Mouse (Mus musculus) adrenal gland (tissue): ENCODE measurements around the gene Cdk2ap2.

Source experiments
- intact Hi-C: fragments of 180-260 bp; cut with DNase I; formaldehyde crosslinking; loops from one replicate; pipeline ENCODE4 v1.15.1; 2025

The Cdk2ap2 gene

DNA sequence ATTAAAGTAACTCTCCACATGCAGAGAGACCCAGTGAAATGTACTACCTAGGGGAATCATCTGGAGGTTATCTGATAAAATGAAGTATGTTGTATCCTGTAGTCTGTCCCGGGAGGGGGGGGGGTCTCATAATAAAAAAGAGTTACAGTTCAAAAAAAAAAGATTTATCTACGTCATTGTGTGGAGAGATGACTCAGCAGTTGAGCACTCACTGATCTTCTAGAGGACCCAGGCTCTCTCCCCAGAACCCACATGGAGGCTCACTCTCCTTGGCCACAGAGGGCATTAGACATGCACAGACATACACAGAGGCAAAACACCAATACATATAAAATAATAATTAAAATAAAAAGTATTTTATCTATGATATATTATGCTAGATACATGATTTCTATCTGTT, 5.6 kb upstream of the Cdk2ap2 start:
- intact Hi-C loops = no loop called here

- intact Hi-C loops = no loop called here
Observed at GRCm38 (mm10) chr19:4092750-4093149, 4.2 kb upstream of the Cdk2ap2 start.

- intact Hi-C loops = no loop called here
Observed at GRCm38 (mm10) chr19:4093772-4094171, 3.2 kb upstream of the Cdk2ap2 start.

GRCm38 (mm10) chr19:4094348-4094747, 2.6 kb upstream of the Cdk2ap2 start:
- intact Hi-C loops = no loop called here

DNA sequence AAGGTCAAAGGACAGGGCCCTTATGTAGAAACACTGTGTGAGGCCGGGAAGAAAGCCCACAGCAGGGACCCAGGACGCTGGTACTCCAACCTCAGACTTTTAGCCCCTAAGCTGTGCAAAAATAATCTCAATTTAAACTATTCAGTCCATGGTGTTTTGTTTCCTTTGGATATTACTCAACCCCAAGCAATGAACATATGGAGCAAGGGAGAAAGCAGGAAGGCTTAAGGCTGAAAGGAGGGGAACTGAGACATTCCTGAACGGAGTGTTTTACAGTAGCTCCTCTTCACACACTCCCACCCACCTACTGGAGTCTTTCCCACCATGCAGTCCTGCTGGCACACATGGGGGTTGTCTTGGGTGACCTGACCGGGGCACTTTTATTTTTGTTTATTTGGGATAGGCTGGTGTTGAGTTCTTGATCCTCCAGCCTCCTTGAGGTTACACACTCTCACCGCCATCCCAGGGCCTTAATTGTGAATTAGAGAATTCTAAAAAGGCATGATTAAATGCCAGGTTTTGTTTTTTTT, 2.1 kb upstream of the Cdk2ap2 start:
- intact Hi-C loops = loop anchor here (5.0 kb wide), 1 partner anchor 37 kb away; no protein-coding TSS in a partner anchor

DNA sequence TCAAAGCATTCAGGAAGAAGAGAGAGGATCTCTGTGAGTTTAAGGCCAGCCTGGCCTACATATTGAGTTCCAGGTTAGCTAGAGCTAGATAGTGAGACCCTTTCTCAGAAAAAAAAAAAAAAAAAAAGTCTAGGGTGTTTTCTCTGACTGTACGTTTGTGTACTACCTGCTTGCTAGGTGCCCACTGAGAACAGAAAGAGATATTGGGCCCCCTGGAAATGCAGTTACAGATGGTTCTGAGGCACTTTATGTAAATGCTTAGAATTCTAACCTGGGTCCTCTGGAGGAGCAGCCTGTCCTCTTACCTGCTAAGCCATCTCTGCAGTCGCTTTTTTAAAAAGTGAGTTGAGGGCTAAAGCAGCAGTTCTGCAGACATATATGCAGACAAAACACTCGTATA, 1.2 kb upstream of the Cdk2ap2 start:
- intact Hi-C loops = loop anchor here (5.0 kb wide), 1 partner anchor 36 kb away; no protein-coding TSS in a partner anchor

DNA sequence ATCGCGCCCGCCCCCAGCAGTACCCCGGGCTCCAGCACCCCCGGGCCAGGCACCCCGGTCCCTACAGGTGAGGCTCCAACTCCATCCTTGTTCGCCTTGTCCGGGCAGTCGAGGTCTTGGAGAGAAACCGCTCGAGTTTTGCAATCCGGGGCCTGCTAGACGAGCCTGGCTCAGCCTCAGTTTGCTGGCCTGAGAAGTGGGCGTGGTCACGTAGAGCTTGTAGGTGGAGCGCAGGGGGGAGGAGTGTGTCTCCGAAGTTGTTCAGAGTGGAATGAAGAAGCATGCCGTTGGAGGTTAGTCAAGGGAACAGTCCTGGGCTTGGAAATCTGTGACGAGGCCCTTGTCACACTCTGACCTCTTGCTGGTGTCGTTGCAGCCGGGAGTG, 451 bp downstream of the Cdk2ap2 start:
- intact Hi-C loops = loop anchor here (5.0 kb wide), 1 partner anchor 35 kb away; no protein-coding TSS in a partner anchor

DNA sequence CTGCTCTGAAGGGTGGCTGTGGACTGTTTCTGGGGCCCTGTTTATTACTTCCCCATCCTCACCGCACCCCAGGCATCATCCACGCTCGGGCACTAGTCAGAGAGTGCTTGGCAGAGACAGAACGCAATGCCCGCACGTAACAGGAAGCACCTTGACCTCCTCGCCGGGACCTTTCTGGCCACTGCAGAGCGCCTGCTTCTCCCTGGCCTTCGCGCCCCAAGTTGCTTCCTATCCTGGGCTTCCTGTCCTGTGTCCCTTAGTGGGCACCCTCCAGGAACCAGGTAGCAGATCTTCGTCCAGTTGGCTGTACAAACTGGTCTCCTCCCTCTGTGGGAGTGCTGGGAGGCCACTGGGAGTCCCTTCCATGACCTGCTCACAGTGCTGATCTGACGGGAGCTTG, 1.4 kb downstream of the Cdk2ap2 start:
- intact Hi-C loops = loop anchor here (2.0 to 5.0 kb wide), 2 partner anchors 34 to 106 kb away; no protein-coding TSS in a partner anchor

- intact Hi-C loops = loop anchor here (2.0 to 5.0 kb wide), 2 partner anchors 33 to 106 kb away; no protein-coding TSS in a partner anchor
Observed at GRCm38 (mm10) chr19:4099056-4099455, 2.1 kb downstream of the Cdk2ap2 start.

DNA sequence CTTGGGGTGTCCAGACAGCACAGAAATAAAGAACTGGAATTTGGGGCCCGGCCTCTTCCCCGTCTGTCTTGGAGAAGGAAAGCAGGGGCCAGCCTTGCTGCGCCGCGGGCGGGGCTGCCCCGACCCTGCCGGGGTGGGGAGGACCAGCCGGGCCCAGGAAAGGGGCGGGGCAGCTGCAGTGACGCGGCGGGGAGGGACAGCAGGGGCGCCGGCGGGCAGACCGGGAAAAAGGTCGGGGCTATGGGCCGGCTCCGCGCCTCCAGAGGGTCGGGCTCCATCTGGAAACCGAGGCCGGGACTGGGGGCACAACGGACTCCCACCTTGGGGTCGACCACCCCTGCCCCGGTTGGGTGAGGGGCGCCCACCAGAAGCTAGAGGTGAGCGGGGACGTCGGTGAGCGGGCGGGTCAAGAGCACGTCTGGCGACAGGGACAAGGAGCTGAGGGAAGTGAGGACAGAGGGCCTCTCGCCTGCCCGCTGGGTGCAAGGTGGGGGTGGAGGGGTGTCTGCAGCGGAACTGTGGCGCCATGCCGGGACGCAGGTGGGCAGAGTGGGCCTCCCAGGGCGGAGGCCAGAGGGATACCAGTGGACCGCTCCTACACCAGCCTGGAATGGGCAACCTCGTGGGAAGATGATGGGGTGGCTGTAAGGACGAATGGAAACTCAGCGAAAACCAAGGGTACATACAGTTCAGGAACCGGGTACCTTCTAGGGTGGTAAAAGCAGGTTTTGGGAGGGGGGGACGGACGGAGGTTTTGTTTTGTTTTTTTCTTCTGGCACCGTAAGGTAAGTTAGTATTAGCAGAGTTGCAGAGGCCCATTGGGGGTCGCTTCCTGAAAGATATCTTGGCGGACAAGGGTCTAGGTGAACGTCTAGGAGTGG, 3.1 kb downstream of the Cdk2ap2 start, which contains the start of gene Pitpnm1:
TSS of gene Pitpnm1 (plus strand) at position 162 of the 881 bp plus-strand sequence.
- intact Hi-C loops = loop anchor here (2.0 to 5.0 kb wide), 3 partner anchors 32 to 105 kb away; partner anchors contain the start of gene Cabp4

- intact Hi-C loops = loop anchor here (5.0 kb wide), 1 partner anchor 42 kb away; the partner anchor contains the start of gene Cabp4
Observed at GRCm38 (mm10) chr19:4100718-4101261, 3.8 kb downstream of the Cdk2ap2 start.

DNA sequence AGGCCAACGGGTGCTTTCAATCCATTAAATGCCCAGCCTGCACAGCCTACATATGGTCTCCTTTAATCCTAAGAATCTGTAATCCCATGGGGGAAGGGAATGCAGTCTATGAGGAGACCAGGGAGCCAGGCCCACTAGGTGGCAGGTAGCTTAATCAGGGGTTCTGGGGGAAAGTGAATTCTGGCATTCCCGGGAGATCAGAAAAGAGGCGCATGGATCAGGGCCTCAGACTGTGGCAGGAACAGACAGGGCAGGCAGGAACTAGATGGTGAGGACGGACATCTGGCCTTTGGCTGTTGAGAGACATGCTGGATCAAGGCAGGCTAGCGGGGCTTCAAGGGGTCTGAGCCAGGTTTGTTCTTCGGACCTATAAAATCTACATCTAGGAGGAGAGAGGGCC, 4.5 kb downstream of the Cdk2ap2 start:
- intact Hi-C loops = loop anchor here (5.0 kb wide), 1 partner anchor 41 kb away; the partner anchor contains the start of gene Cabp4

DNA sequence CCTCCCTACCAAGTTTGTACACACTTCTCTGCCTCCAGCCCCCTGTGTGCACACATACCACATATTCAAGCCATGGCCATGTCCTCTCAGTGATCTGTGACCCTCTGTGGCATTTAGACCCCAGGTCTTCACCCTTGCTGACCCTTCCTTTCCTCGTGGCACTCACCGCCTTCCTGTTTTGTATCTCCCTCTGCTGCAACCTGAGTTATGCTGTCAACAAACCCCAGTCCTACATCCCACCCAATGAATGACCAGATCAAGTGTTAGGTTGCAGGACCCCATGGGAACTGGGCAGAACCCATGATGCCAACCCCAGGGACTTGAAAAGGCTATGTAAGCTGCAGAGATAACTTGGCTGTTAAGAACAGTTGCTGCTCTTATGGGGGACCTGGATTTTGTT, 5.1 kb downstream of the Cdk2ap2 start:
- intact Hi-C loops = loop anchor here (5.0 kb wide), 1 partner anchor 40 kb away; the partner anchor contains the start of gene Cabp4

GRCm38 (mm10) chr19:4102626-4103025, 5.6 kb downstream of the Cdk2ap2 start:
- intact Hi-C loops = loop anchor here (5.0 kb wide), 1 partner anchor 40 kb away; the partner anchor contains the start of gene Cabp4

DNA sequence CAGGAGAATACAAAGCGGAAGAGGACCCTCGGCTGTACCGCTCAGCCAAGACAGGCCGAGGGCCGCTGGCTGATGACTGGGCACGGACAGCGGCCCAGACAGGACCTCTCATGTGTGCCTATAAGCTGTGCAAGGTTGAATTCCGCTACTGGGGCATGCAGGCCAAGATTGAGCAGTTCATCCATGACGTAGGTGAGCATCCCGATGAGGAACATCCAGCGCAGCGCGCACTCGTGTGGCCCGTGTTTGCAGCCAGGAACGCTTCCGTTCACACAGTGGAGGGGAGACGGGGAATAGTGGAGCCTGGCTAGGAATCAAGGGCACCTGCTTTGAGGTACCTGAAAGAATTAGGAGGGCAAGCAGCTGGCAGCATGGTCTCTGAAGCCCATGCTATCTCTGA, 6.3 kb downstream of the Cdk2ap2 start:
- intact Hi-C loops = loop anchor here (5.0 kb wide), 1 partner anchor 39 kb away; the partner anchor contains the start of gene Cabp4

DNA sequence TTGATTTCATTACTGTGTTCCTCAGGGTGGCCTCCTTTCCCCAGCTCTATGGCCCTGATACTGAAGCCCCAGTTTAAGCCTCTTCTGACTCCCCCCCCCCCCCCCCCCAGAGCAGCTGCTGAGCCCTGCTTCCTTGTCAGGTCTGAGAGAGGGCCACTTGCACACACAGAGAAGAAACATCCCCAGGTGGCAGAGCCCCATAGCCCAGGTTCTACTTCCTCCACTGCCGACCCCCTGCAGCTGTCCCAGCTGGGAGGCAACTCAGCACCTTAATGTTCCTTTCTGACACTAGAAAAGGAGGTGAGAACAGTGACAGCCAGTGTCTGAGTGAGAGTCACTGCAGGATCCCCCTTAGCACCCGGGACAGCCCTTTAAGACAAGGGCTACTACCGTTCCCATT, 6.8 kb downstream of the Cdk2ap2 start:
- intact Hi-C loops = loop anchor here (5.0 kb wide), 1 partner anchor 39 kb away; the partner anchor contains the start of gene Cabp4

- intact Hi-C loops = loop anchor here (5.0 kb wide), 1 partner anchor 38 kb away; the partner anchor contains the start of gene Cabp4
Observed at GRCm38 (mm10) chr19:4104675-4105194, 7.8 kb downstream of the Cdk2ap2 start.

- intact Hi-C loops = no loop called here
Observed at GRCm38 (mm10) chr19:4106654-4107053, 9.7 kb downstream of the Cdk2ap2 start.

DNA sequence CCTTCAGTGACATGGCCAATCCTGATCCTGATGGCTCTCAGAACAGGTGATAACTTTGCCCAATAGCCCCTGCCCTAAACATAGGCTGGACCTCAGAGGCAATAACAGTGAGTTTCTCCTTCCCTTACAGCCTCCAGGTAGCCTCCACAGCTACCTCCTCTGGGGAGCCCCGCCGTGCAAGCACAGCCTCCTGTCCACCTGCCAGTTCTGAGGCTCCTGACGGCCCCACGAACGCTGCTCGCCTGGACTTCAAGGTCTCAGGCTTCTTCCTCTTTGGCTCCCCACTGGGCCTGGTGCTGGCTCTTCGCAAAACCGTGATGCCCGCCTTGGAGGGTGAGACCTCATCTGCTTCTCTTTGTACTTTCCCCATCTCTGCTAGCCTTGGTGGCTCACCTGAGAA, 11.6 kb downstream of the Cdk2ap2 start:
- intact Hi-C loops = no loop called here

DNA sequence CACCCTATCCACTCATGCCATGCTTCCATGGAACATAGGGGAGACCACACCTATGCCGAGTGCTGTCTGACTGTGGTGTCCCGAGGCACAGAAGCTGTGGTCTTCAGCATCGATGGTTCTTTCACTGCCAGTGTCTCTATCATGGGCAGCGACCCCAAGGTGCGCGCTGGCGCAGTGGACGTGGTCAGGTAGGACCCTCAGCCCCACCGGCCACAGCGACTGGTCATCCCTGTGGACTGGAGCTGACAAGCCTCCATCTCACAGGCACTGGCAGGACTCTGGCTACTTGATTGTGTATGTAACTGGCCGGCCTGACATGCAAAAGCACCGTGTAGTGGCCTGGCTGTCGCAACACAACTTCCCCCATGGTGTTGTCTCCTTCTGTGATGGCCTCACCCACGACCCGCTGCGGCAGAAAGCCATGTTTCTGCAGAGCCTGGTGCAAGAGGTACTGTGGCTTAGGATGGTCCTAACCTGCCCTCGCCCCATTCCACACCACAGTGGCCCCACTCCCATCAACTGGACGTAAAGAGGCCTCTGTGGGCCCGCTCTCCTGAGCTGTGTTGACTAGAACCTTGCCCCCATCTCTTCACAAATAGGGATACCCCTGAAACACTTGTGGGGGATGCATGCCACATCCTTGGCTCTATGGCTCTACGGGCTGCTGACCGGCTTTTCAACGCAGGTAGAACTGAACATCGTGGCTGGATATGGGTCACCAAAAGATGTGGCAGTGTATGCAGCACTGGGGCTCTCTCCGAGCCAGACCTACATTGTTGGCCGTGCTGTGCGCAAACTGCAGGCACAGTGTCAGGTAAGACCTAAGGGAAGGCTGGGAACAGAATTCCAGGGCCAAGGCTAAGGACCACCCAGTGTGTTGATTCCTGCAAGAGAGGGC, 15.3 kb downstream of the Cdk2ap2 start:
- intact Hi-C loops = no loop called here
